Mouse (Mus musculus): Measurements from ENCODE around the gene Mansc4. TPM values are rescaled to one million over a fixed set of nuclear protein-coding genes. Genes with fewer than 3 reads are reported as not detected.

Mansc4 gene
- polyA plus RNA-seq, 1 experiment: not detected

DNA sequence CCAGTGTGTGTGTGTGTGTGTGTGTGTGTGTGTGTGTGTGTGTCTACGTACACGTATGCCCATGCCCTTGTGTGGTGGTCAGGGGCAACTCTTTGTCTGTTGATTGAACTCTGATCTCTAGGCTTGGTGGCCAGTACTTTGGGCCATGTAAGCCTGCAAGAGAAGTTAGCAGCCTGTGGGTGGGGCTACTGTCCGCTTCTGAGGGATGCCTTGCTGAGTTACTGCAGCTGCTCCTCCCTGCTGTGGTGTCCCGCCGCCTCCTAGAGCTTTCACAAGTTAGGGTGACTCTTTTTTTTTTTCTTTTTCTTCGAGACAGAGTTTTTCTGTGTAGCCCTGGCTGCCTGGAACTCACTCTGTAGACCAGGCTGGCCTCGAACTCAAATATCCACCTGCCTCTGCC lies 27.5 kb downstream of the Mansc4 start:
- Histone ChIP-seq H3K27ac (ENCODE audit: insufficient read depth, low read length) (no peak overlapping the region), H3K4me3 (ENCODE audit: insufficient read depth, low read length) (no peak overlapping the region), H3K4me1 (ENCODE audit: control insufficient read depth, insufficient read depth, low read length) (no peaks in the 10 kb centered on the region)
- no peak for TF ChIP-seq CTCF (IDR thresholded peaks at IDR 0.05; ENCODE audit: borderline replicate concordance, insufficient read depth, low read length)
- no peak for TF ChIP-seq POLR2A (IDR thresholded peaks at IDR 0.05; ENCODE audit: low read depth, low read length)

DNA sequence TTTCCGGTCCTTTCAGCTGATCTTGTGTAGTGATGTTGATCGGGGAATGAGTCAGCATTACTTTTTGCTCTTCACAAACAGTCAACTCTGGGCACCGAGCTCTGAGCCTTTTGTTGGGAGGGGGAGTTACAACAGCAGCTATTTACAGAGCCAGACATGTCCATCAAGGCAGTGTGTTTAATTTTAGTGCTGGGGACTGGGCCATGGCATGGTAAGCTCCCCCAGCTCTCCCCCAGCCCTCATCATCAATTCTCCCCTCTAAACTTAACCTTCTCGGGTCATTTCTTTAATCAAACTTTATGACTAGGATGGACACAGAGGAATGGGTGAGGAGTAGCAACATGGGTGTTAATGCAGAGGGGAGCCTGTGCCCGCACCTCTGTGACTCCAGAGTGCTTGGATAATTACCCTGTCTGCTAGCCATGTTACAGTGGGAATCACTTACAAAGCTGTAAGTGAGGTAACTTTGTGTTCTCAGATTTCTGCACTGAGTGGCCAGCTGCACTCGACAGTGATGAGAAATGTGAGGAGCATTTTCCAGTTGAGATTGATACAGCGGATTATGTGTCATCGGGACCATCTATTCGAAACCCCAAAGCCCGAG lies 31.4 kb downstream of the Mansc4 start:
- TF ChIP-seq CTCF (IDR thresholded peaks at IDR 0.05; ENCODE audit: borderline replicate concordance, insufficient read depth, low read length): no peak
- TF ChIP-seq POLR2A (IDR thresholded peaks at IDR 0.05; ENCODE audit: low read depth, low read length): no peak
- no peaks in the 10 kb centered on the region for H3K4me1 ChIP-seq (ENCODE audit: control insufficient read depth, insufficient read depth, low read length)
- no peak overlapping the region for H3K4me3 ChIP-seq (ENCODE audit: insufficient read depth, low read length)
- H3K27ac ChIP-seq (ENCODE audit: insufficient read depth, low read length): no peak overlapping the region

DNA sequence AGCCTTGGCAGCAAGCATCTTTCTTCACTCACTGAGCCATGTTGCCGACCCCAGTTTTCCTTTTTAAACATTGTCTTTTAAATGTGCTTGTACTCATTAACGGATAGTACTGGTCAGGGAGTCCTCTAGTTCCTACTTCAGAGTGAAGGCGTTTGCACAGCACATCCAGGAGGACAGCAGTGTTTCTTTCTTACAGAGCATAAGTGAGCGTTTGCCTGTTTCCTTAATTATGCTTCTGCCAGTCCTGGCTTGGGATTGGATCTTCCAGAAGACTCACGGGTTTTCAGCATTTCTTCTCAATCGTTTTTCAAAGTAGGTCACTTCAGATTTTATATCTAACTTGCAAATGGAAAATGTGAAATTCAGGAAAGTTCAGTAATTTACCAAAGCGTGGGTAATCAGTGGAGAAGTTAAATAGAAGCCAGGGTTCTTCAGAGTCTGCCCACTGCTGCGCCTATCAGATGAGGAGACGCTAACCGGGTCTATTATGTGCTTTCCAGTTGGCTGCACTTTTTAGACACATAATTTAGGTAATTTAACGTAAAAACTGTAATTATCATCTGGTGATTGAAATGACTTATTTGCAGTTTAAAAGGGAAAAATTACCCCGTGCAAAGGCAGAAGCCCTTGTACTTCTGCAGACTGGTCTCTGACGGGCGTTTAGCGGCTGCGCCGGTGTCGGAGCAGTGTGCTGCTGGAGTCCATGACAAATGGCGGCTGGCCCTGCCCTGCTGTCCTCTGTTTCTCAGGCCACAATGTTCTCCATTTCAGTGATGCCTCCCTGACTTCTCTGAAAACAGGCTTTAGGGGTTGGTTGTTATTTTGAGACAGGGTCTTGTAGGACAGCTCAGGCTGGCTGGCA lies 32.8 kb downstream of the Mansc4 start:
- TF ChIP-seq POLR2A (IDR thresholded peaks at IDR 0.05; ENCODE audit: low read depth, low read length): no peak
- no peak for TF ChIP-seq CTCF (IDR thresholded peaks at IDR 0.05; ENCODE audit: borderline replicate concordance, insufficient read depth, low read length)
- H3K27ac ChIP-seq (ENCODE audit: insufficient read depth, low read length): no peak overlapping the region
- H3K4me1 ChIP-seq (ENCODE audit: control insufficient read depth, insufficient read depth, low read length): no peaks in the 10 kb centered on the region
- H3K4me3 ChIP-seq (ENCODE audit: insufficient read depth, low read length): no peak overlapping the region

DNA sequence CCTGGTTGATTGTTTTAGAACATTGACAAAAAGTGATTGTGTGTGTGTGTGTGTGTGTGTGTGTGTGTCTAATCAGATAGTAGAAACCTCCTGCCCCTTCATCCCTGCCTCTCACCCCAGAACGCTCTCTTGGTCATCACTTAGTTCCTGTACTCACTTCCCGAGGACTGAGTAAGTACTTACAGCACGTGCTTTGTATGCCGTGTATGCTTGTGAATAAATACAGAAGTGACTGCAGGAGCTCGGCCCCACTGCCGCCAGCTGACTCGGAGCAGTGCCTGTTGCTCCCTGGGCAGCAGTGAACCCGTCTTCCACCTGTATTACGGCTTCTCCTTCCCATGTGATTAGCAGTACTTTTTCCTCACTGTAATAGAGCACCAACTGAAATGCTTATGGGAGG lies 34.4 kb downstream of the Mansc4 start:
- TF ChIP-seq CTCF (IDR thresholded peaks at IDR 0.05; ENCODE audit: borderline replicate concordance, insufficient read depth, low read length) (no peak), POLR2A (IDR thresholded peaks at IDR 0.05; ENCODE audit: low read depth, low read length) (no peak)
- no peak overlapping the region for H3K4me3 ChIP-seq (ENCODE audit: insufficient read depth, low read length)
- no peak overlapping the region for H3K27ac ChIP-seq (ENCODE audit: insufficient read depth, low read length)
- H3K4me1 ChIP-seq (ENCODE audit: control insufficient read depth, insufficient read depth, low read length): no peaks in the 10 kb centered on the region

DNA sequence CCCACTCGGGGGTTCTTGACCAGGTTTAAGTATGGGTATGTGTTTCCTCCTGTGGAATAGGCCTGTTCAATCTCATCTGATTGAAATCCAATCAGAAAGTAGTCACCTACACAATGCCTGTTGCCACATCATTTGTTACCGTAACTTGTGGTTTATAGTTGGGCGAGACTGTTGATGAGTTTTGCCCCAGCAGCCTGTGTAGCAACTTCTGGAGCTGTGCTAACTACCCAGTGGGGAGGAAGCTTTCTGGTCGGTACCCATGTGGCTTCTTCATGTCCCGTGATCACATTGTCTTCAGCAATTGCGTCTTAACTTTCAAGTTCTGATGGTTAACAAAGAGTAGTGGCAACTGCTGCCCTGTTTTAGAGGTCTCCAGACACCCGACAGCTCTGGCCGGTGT lies 35.2 kb downstream of the Mansc4 start:
- TF ChIP-seq POLR2A (IDR thresholded peaks at IDR 0.05; ENCODE audit: low read depth, low read length): no peak
- TF ChIP-seq CTCF (IDR thresholded peaks at IDR 0.05; ENCODE audit: borderline replicate concordance, insufficient read depth, low read length): no peak
- Histone ChIP-seq H3K4me1 (ENCODE audit: control insufficient read depth, insufficient read depth, low read length) (no peaks in the 10 kb centered on the region), H3K4me3 (ENCODE audit: insufficient read depth, low read length) (no peak overlapping the region), H3K27ac (ENCODE audit: insufficient read depth, low read length) (no peak overlapping the region)

DNA sequence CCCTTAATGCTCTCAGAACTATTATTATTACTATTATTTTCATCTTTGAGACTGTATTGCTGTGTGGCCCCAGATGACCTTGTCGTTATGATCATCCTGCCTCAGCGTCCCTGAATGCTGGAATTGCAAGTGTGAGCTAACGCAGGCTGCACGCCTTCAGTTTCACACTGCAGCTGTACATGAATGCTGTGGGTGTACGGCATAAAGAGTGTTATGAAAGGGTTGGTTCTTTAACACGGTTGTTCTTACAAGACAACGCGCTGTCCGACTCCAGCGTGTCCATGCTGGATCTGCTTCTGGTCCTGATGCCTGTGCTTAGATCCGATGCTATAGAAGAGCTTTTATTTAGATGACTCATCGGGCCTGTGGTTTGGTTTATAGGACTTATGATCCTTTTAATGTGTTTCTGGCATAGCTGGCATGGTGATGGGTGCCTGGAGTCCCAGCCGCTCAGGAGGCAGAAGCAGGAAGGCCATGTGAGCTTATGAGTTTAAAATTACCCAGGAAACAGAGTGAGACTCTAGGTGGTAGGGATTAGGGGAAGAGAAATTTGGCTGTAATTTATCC lies 37.5 kb downstream of the Mansc4 start:
- Histone ChIP-seq H3K4me3 (ENCODE audit: insufficient read depth, low read length) (no peak overlapping the region), H3K27ac (ENCODE audit: insufficient read depth, low read length) (no peak overlapping the region), H3K4me1 (ENCODE audit: control insufficient read depth, insufficient read depth, low read length) (no peaks in the 10 kb centered on the region)
- TF ChIP-seq CTCF (IDR thresholded peaks at IDR 0.05; ENCODE audit: borderline replicate concordance, insufficient read depth, low read length) (no peak), POLR2A (IDR thresholded peaks at IDR 0.05; ENCODE audit: low read depth, low read length) (no peak)

DNA sequence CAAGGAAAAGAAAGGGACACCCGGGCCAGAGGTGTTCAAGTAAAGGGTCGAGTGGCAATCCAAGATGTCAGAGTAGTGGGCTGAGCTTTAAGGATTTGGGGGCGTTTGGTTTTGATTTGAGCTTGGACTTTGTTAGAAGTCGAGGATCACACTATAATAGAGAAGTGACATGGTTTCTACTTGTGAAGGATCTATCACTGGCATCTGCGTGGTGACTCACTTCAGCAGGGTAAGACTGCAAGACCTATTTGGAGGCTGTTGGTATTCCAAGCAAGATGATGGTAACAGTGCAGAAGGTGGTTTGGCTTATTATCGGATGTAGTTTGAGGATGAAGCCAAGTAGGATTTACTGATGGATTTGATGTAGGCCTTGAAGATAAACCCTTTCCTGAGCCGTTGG lies 43.2 kb downstream of the Mansc4 start:
- Histone ChIP-seq H3K4me3 (ENCODE audit: insufficient read depth, low read length) (peak overlapping the region; percentile 84), H3K27ac (ENCODE audit: insufficient read depth, low read length) (no peak overlapping the region), H3K4me1 (ENCODE audit: control insufficient read depth, insufficient read depth, low read length) (no peaks in the 10 kb centered on the region; the same call in 1 of the 2 replicates)
- TF ChIP-seq CTCF (IDR thresholded peaks at IDR 0.05; ENCODE audit: borderline replicate concordance, insufficient read depth, low read length): no peak
- TF ChIP-seq POLR2A (IDR thresholded peaks at IDR 0.05; ENCODE audit: low read depth, low read length): no peak

DNA sequence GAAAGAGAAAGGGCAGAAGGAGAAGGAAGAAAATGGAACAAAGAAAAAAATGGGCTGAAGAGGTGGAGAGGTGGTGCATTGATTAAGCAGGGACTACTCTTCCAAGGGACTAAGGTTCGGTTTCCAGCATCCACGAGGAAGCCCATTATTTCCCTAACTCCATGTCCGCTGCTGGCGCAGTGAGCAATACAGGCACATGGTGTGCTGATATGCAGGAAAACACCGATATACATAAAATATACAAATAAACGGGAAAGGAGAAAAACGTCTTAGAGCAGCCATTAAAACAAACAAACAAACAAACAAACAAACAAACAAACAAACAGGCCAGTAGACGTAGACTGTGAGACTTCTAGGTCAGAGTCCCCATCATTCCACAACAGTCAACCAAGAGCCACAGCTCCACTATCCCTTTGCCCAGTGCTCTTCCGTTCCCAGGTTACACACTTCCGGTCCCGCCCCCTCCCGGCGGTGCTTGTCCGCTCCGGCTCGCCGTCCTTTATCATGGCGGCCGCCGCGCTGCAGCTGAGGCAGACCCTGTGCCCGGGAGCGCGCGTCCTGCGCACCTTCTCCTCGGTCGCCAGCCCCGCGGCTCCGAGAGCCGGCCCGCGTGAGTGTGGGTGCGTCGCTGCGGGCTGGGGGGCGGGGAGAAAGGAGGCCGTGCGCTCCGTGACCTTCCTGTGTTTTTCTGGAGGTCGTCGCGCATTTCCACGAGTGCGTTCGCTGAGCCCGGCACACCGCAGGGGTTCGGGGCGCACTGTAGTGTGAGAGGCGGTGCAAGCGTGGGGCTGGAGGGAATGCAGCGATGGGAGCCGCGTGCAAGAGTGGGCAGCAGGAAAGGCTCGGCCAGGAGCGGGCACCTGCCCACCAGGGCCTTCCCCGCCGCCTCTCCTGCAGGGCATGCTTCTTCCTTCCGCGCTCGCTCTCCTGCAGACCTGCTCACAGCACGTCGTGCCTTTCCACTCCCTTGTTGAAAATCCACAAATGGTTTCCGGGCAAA lies 44.2 kb downstream of the Mansc4 start, which contains the start of gene Mrps35:
TSS of gene Mrps35 (plus strand) at position 474 of the 1,000 bp plus-strand sequence.
- no peaks in the 10 kb centered on the region; the same call in 1 of the 2 replicates for H3K4me1 ChIP-seq (ENCODE audit: control insufficient read depth, insufficient read depth, low read length)
- TF ChIP-seq CTCF (IDR thresholded peaks at IDR 0.05; ENCODE audit: borderline replicate concordance, insufficient read depth, low read length) (no peak), POLR2A (IDR thresholded peaks at IDR 0.05; ENCODE audit: low read depth, low read length) (peak; percentile 86)
- peak within 1 kb of the TSS; percentile 84 for H3K4me3 ChIP-seq (ENCODE audit: insufficient read depth, low read length)
- H3K27ac ChIP-seq (ENCODE audit: insufficient read depth, low read length): peak within 1 kb of the TSS; percentile 7; the same call in 1 of the 2 replicates

All from embryonic fibroblast, embryonic 13.5 days (primary cell).